Mouse (Mus musculus): ENCODE data around the gene Dnajc30. TPM values are rescaled to one million over a fixed set of nuclear protein-coding genes. Genes with fewer than 3 reads are reported as not detected.
A peak's percentile ranks its signal among the peaks of the same experiment; 100 is the strongest.

Dnajc30 gene
- polyA plus RNA-seq (2012; rRNA removed) = 30.7 and 31.5 TPM in 2 replicates

DNA sequence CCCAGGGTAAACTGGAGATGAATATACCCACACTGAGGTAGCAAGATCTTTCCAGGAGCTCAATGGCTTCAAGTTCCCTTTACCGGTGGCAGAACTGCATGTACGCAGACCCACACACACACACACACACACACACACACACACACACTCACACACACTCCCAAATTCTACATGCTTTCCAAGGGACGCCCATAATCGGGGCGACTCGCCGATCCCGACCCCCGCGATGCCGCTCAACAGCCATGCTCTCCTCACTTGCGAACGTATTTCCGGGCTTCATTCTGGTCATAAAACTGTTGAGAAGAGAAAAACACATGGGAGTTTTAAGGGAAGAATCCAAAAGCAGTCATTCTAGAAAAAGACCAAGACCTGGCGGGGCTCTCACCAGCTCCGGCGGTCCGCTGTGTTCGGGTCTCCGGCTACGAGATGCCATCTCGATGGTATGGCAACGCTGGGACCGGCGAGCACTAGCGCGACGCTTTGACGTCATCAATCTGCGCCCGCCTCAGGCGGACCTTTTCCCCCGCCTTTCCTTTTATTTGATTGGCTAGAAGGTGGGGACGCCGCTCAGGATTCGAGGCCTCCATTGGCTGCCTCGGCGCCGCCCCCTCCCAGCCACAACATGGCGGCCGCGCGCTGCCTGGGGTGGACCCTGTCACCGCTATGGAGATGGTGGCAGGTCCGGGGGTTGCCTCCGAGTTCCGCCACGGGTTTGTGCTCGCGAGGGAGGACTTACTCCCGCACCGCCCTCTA, at the start of gene Dnajc30:
Gene Dnajc30 (plus strand): TSS at position 574 of the 753 bp plus-strand sequence.
- Histone ChIP-seq H3K4me3 (replicated peaks; ENCODE audit: extremely low read depth, low read depth, low read length) (peak within 1 kb of the TSS; percentile 94), H3K4me1 (ENCODE audit: control insufficient read depth, insufficient read depth, low read length) (0 out of 2 replicates have a peak, but pooled peaks cover 2% of the 10 kb centered on the region)
- TF ChIP-seq CTCF (IDR thresholded peaks at IDR 0.05; ENCODE audit: insufficient read depth, low read length) (no peak), POLR2A (IDR thresholded peaks at IDR 0.05; ENCODE audit: borderline replicate concordance, extremely low read depth, low read depth, low read length) (peak; percentile 61; the same call in 1 of the 2 replicates)
- WGBS = under 1% methylated on average over 52 of the region's 52 CpGs
- peak; percentile 94 for DNase-seq

- no peak overlapping the region for H3K4me3 ChIP-seq (replicated peaks; ENCODE audit: extremely low read depth, low read depth, low read length)
- no peaks in the 10 kb centered on the region; the same call in 1 of the 2 replicates for H3K4me1 ChIP-seq (ENCODE audit: control insufficient read depth, insufficient read depth, low read length)
- TF ChIP-seq CTCF (IDR thresholded peaks at IDR 0.05; ENCODE audit: insufficient read depth, low read length) (peak; percentile 98), POLR2A (IDR thresholded peaks at IDR 0.05; ENCODE audit: borderline replicate concordance, extremely low read depth, low read depth, low read length) (no peak)
- DNase-seq = peak; percentile 88
- WGBS = 13% methylated on average over 7 of the region's 7 CpGs
Observed at GRCm38 (mm10) chr5:135015497-135015896, 48.5 kb upstream of the Dnajc30 start.

DNA sequence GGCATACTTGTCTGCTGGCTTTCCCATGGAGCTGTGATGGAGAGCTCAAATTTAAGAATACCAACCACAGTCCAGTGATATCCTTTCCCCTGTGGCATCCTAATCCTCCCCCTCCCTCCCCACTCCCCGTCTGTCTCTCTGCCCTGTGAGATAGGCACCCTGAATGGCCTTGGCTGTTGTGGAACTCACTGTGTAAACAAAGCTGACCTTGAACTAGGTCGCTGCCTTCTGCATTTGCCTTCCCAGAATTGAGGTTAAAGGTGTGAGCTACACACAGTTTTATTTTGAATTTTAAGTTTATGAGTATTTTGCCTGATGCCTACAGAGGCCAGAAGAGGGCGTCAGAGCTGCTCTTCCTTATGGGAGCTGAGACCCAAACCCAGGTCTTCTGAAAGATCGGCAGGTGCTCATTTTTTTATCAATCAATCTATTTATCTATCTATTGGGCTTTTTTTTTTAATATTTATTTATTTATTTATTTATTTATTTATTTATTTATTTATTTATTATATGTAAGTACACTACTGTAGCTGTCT, 47.7 kb upstream of the Dnajc30 start:
- 44% methylated on average over 4 of the region's 4 CpGs for WGBS
- Histone ChIP-seq H3K4me3 (replicated peaks; ENCODE audit: extremely low read depth, low read depth, low read length) (no peak overlapping the region), H3K4me1 (ENCODE audit: control insufficient read depth, insufficient read depth, low read length) (no peaks in the 10 kb centered on the region; the same call in 1 of the 2 replicates)
- TF ChIP-seq CTCF (IDR thresholded peaks at IDR 0.05; ENCODE audit: insufficient read depth, low read length) = no peak
- no peak for TF ChIP-seq POLR2A (IDR thresholded peaks at IDR 0.05; ENCODE audit: borderline replicate concordance, extremely low read depth, low read depth, low read length)
- no peak for DNase-seq

DNA sequence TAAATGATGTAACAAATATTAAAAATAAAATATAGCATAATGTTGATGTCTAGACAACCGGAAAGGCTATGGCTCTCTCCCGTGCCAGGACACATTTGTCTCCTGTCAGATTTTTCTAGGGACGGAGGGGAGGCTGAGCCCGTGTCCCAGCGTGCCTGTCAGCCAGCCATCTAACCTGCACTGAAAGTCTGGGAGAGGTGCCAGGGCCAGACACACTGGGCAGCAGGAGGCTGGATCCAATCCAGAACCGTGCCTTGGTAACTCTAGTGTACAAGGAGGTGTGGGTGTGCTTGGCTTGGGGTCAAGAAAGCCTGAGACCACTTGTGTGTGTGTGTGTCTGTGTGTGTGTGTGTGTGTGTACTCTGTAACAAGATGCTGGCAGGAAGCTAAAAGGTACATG, 42.2 kb upstream of the Dnajc30 start:
- TF ChIP-seq POLR2A (IDR thresholded peaks at IDR 0.05; ENCODE audit: borderline replicate concordance, extremely low read depth, low read depth, low read length) (no peak), CTCF (IDR thresholded peaks at IDR 0.05; ENCODE audit: insufficient read depth, low read length) (no peak)
- DNase-seq = peak; percentile 71
- WGBS = 10% methylated on average over 6 of the region's 6 CpGs
- Histone ChIP-seq H3K4me3 (replicated peaks; ENCODE audit: extremely low read depth, low read depth, low read length) (no peak overlapping the region), H3K4me1 (ENCODE audit: control insufficient read depth, insufficient read depth, low read length) (0 out of 2 replicates have a peak, but pooled peaks cover 6% of the 10 kb centered on the region)

- peak within 1 kb of the TSS; percentile 69 for H3K4me3 ChIP-seq (replicated peaks; ENCODE audit: extremely low read depth, low read depth, low read length)
- TF ChIP-seq CTCF (IDR thresholded peaks at IDR 0.05; ENCODE audit: insufficient read depth, low read length) = no peak
- TF ChIP-seq POLR2A (IDR thresholded peaks at IDR 0.05; ENCODE audit: borderline replicate concordance, extremely low read depth, low read depth, low read length) = peak; percentile 59; the same call in 1 of the 2 replicates
- WGBS = under 1% methylated on average over 61 of the region's 61 CpGs
- peak; percentile 80 for DNase-seq
- peaks cover 6% of the 10 kb centered on the region; the same call in 1 of the 2 replicates for H3K4me1 ChIP-seq (ENCODE audit: control insufficient read depth, insufficient read depth, low read length)
Observed at GRCm38 (mm10) chr5:135023344-135024173, 40.4 kb upstream of the Dnajc30 start, which contains the start of gene Stx1a. Stx1a (plus strand) TSS chr5:135023482.

DNA sequence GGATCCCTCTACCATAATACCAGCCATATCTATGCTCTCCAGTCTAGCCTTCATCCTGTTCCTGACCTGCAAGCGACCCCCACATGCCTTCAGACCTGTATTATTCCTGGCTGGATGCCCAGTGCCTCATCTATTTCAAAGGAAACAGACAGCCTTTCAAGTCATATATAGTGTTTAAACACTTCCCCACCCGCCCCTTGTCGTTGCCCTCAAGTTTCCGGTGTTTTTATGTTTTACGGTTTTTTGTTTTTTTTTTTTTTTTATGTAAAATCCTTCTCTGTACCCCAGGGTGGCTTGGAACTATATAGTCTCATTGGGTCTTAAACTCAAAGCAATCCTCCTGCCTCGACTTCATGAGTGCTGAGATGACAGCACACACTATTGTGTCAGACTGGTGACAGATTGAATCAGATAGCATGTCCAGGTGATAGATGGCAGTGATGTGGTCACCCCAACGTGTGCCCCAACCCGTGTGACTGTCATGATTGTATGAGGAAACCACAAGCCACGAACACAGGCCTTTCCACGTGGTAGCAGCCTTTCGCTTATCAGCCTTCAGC, 39.3 kb upstream of the Dnajc30 start:
- no peak overlapping the region for H3K4me3 ChIP-seq (replicated peaks; ENCODE audit: extremely low read depth, low read depth, low read length)
- TF ChIP-seq POLR2A (IDR thresholded peaks at IDR 0.05; ENCODE audit: borderline replicate concordance, extremely low read depth, low read depth, low read length) (no peak), CTCF (IDR thresholded peaks at IDR 0.05; ENCODE audit: insufficient read depth, low read length) (no peak)
- 33% methylated on average over 11 of the region's 11 CpGs for WGBS
- DNase-seq = no peak
- H3K4me1 ChIP-seq (ENCODE audit: control insufficient read depth, insufficient read depth, low read length) = peaks cover 9% of the 10 kb centered on the region; the same call in 1 of the 2 replicates

DNA sequence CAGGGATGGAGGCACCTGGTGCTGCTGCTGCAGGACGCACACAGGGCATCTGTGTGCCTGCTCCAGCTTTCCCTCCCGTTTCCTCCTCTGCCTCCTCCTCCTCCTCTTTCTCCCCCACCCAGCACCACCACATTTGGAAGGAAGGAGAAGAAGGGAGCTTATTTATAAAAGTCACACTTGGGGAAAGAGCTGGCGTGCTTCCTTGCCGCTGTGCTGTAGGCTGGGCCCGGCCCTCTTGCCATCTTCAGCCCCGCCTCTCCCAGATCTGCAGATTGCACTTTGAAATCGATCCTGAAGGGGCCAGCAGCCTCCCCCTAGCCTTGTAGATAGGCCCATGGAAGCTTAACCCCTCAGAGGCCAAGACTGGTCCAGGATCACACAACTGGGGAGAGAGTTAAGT, 38.1 kb upstream of the Dnajc30 start:
- no peak for DNase-seq
- TF ChIP-seq POLR2A (IDR thresholded peaks at IDR 0.05; ENCODE audit: borderline replicate concordance, extremely low read depth, low read depth, low read length) (no peak), CTCF (IDR thresholded peaks at IDR 0.05; ENCODE audit: insufficient read depth, low read length) (no peak)
- peaks cover 9% of the 10 kb centered on the region; the same call in 1 of the 2 replicates for H3K4me1 ChIP-seq (ENCODE audit: control insufficient read depth, insufficient read depth, low read length)
- WGBS = 25% methylated on average over 7 of the region's 7 CpGs
- H3K4me3 ChIP-seq (replicated peaks; ENCODE audit: extremely low read depth, low read depth, low read length) = no peak overlapping the region

DNA sequence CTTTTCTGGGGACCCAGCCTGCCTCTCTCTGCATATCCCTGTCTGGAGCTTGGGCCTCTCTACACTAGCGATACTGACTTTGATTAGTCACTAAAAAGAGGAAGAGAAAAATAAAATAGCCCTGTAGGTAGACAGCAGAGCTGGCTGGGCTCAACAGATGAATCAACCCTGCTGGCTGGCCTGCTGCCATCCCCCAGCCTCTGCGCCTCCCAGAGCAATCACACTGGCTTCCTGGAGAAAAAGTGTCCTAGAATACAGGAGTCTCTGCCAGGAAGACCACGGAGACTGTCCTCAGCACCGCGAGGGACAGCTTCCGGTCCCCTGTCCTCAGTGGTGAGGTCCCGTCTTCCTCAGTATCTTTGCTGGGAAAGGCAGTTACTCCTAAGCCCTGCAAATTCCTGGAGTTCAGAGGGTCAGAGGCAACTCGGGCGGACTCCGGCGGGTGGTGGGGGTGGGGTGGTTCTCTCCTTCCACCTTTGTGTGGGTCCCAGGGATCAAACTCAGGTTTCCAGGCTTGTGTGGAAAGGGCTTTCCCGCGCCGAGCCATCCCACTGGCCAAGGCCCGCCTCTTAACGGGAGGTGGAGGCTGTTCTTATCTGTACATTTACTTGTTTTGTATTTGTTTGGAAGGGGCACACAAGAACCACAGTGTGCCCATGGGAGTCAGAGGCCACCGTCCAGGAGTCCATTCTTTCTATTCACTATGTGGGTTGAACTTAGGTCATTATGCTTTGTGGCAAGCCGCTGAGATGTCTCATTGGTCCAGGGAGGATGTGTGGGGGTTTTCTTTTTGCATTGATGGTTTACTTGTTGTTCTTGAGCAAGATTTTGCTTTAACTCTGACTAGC, 34.8 kb upstream of the Dnajc30 start:
- no peak for DNase-seq
- Histone ChIP-seq H3K4me1 (ENCODE audit: control insufficient read depth, insufficient read depth, low read length) (peaks cover 3% of the 10 kb centered on the region; the same call in 1 of the 2 replicates), H3K4me3 (replicated peaks; ENCODE audit: extremely low read depth, low read depth, low read length) (no peak overlapping the region)
- TF ChIP-seq CTCF (IDR thresholded peaks at IDR 0.05; ENCODE audit: insufficient read depth, low read length) (no peak), POLR2A (IDR thresholded peaks at IDR 0.05; ENCODE audit: borderline replicate concordance, extremely low read depth, low read depth, low read length) (no peak)
- WGBS = 24% methylated on average over 18 of the region's 18 CpGs
